Mouse (Mus musculus) kidney, embryonic 16.5 days (tissue): ENCODE data around the gene Gfy. TPM values are rescaled to one million over a fixed set of nuclear protein-coding genes. Genes with fewer than 3 reads are reported as not detected.
"Not testable (repeated sequence)": the region's sequence is repeated elsewhere in the genome, so short reads cannot be mapped to it uniquely, and the experiment has no call there.

Experiments used
- ATAC-seq: fragments of 200-750 bp; cut with Nextera tagmentation; 2 replicates; pipeline ENCODE4 v1.8.0; 2017; ENCODE audit warnings: moderate TSS enrichment; ENCODE audit not compliant: low FRiP score, low TSS enrichment
- H3K27ac ChIP-seq: fragments of 300-500 bp; sonication (generic); 2 replicates; pipeline ENCODE4 v1.5.1; 2014; ENCODE audit warnings: low read length
- H3K27me3 ChIP-seq: fragments of 300-500 bp; sonication (generic); 2 replicates; pipeline ENCODE4 v1.6.1; 2014; ENCODE audit warnings: low read length, control low read depth, mixed read lengths; ENCODE audit not compliant: insufficient read depth
- H3K36me3 ChIP-seq: fragments of 300-500 bp; sonication (generic); 2 replicates; pipeline ENCODE4 v1.6.1; 2014; ENCODE audit warnings: low read length, control low read depth, mixed read lengths; ENCODE audit not compliant: insufficient read depth
- H3K4me1 ChIP-seq: fragments of 300-500 bp; sonication (generic); 2 replicates; pipeline ENCODE4 v1.6.1; 2014; ENCODE audit warnings: low read length, control low read depth, mixed read lengths; ENCODE audit not compliant: insufficient read depth
- H3K4me2 ChIP-seq: fragments of 300-500 bp; sonication (generic); replicated peaks from 2 replicates; pipeline ENCODE4 v1.6.1; 2014; ENCODE audit warnings: low read depth, low read length
- H3K4me3 ChIP-seq: fragments of 300-500 bp; sonication (generic); 2 replicates; pipeline ENCODE4 v1.5.1; 2014; ENCODE audit warnings: mild to moderate bottlenecking, low read length
- H3K9ac ChIP-seq: fragments of 300-500 bp; sonication (generic); replicated peaks from 2 replicates; pipeline ENCODE4 v1.6.1; 2014; ENCODE audit warnings: low read length
- H3K9me3 ChIP-seq: fragments of 300-500 bp; sonication (generic); 2 replicates; pipeline ENCODE4 v1.6.1; 2016; ENCODE audit warnings: low read length, control low read depth
- WGBS: fragments of 180-500 bp; shearing (Covaris S2); extraction: QIAGEN DNeasy Blood & Tissue Kit; methylation state at CpG from one replicate; pipeline ENCODE4 v1.1.7; 2014; 5-methylcytosine and 5-hydroxymethylcytosine counted together
- polyA plus RNA-seq: library from polyadenylated mRNA; unstranded; fragments of >200 nt; fragmentation: Nextera tagmentation; extraction: Ambion mirVana; gene quantifications from 2 replicates; pipeline ENCODE4 v1.2.1, GENCODE M21; 2015

Gene Gfy
- polyA plus RNA-seq, 1 experiment from 2014 or later = not detected

DNA sequence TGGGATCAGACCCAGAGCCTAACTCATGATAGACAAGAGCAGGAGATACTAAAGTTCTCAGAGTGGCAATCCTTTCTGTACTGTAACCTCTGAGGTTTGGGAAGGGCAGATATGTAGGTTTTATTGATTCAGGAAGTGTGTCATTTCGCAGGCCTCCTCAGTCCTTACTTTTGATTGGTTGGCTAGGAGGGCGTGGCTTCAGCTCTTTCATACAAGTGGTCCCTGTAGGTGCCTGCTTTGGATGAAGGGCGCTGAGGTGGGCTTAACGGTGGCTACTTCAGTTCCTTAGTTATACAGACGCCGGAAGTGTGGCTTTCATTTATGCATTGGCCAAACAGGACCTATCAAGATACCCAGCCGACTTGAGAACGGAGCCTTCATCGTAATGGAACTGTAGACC lies 23.8 kb downstream of the Gfy start:
- no peak for ATAC-seq
- WGBS = 86% methylated on average over 9 of the region's 9 CpGs
- no peak overlapping the region for H3K4me2 ChIP-seq

DNA sequence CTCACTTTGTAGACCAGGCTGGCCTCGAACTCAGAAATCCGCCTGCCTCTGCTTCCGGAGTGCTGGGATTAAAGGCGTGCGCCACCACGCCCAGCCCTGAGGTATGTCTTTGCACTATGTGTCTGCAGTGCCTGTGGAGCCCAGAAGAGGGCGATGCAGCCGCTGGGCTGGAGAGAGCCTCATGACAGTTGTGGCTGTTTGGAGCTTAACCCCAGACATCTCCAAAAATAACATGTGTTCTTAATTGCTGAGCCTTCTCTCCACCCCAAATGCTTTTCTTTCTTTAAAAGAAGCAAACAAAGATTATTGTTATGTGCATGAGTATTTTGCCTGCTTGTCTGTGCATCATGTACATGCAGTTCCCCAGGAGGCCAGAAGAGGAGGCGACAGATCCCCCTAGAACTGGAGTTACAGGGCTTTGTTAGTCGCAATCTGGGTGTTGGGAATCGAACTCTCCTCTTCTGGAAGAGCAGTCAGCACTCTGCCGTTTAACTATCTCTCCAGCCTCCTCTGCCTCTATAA lies 24.3 kb downstream of the Gfy start:
- H3K9me3 ChIP-seq = no peaks in the 10 kb centered on the region
- H3K9ac ChIP-seq = peak overlapping the region; percentile 95
- WGBS = 76% methylated on average over 12 of the region's 12 CpGs
- H3K27me3 ChIP-seq = no peaks in the 10 kb centered on the region
- peak overlapping the region; percentile 68 for H3K4me2 ChIP-seq
- H3K27ac ChIP-seq = no peak overlapping the region
- peaks cover 27% of the 10 kb centered on the region for H3K4me1 ChIP-seq
- H3K36me3 ChIP-seq = peaks cover 15% of the 10 kb centered on the region
- ATAC-seq = no peak
- peak overlapping the region; percentile 77 for H3K4me3 ChIP-seq

More for the DNA sequence above, 23.8 kb downstream of the Gfy start:
- Histone ChIP-seq H3K36me3 (peaks cover 20% of the 10 kb centered on the region), H3K27ac (no peak overlapping the region), H3K27me3 (no peaks in the 10 kb centered on the region), H3K9ac (no peak overlapping the region), H3K4me1 (peaks cover 22% of the 10 kb centered on the region), H3K4me3 (no peak overlapping the region), H3K9me3 (no peaks in the 10 kb centered on the region)

DNA sequence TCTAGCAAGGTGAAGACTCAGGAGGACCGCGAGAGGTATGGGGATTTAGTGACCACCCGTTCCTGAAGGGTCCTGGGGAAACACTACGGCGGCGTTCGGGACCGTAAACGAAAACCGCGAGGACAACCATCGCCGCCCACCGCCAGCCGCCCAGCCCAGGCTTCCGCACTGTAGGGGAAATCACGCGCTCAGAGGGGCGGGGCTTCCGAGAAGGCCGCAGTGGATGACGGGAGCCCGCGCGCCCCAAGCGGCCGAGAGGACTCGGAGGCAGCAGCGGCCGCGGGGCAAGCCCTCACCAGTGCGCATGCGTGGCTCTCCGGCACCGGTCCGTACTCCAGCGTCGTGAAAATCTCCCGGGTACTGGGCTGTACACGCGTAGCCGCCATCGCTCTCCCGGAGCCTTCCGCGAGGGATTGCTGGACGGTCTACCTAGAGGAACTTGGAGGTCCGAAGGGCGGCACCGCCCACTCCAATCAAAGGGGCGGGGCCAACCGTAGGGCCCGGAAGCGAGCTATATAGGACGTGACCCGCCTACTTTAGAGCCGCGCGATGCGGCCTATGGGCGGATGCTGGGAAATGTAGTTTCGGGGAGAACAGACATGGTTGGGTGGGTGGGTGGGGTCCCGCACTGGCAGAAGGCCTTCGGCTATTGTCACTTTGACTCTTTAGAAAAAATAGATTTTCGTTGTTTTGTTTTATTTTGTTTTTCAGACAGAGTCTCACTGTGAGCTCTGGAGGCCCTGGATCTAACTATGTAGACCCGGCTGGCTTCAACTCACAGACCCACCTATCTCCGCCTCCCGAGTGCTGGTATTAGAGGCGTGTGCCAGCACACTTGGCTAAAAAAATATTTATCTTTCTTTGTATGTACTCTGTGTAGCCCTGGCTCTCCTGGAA lies 25.0 kb downstream of the Gfy start, which contains the start of the genes Pih1d1 and Aldh16a1:
Gene Pih1d1 (plus strand): TSS at position 208 of the 897 bp plus-strand sequence.
Gene Aldh16a1 (minus strand): TSS at position 489 of the 897 bp plus-strand sequence.
- peak within 1 kb of the TSS; percentile 95 for H3K9ac ChIP-seq
- no peaks in the 10 kb centered on the region for H3K9me3 ChIP-seq
- no peaks in the 10 kb centered on the region for H3K27me3 ChIP-seq
- 3% methylated on average over 69 of the region's 69 CpGs for WGBS
- peaks cover 30% of the 10 kb centered on the region for H3K4me1 ChIP-seq
- H3K4me2 ChIP-seq = peak within 1 kb of the TSS; percentile 68
- H3K27ac ChIP-seq = peak within 1 kb of the TSS; percentile 98
- H3K4me3 ChIP-seq = peak within 1 kb of the TSS; percentile 77
- ATAC-seq = peak; percentile 94
- H3K36me3 ChIP-seq = peaks cover 9% of the 10 kb centered on the region; the same call in 1 of the 2 replicates

DNA sequence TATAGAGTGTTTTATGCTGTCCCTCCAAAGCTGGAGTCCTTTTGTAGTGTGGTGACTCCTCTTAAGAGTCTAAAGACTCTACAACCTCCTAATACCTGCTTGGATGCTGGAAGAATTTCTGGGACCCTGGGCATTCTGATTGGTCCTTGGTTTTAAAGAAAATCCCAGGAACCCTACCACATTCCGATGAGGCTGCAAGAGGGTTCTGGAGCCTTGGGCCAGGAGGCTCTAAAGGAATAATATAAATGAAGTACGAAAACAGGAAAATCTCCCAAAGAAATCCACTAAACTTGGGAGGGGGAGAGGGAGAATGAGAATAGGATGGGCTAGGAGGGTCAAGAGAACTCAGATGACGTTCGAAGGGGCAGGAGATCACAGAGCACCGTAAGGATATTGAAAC lies 25.8 kb downstream of the Gfy start:
- Histone ChIP-seq H3K9me3 (no peaks in the 10 kb centered on the region), H3K4me2 (peak overlapping the region; percentile 68), H3K4me1 (peaks cover 30% of the 10 kb centered on the region), H3K36me3 (0 out of 2 replicates have a peak, but pooled peaks cover 3% of the 10 kb centered on the region), H3K9ac (peak overlapping the region; percentile 95), H3K27ac (peak overlapping the region; percentile 98), H3K4me3 (peak overlapping the region; percentile 77), H3K27me3 (no peaks in the 10 kb centered on the region)
- no peak for ATAC-seq
- WGBS = 3% methylated on average over 5 of the region's 5 CpGs

DNA sequence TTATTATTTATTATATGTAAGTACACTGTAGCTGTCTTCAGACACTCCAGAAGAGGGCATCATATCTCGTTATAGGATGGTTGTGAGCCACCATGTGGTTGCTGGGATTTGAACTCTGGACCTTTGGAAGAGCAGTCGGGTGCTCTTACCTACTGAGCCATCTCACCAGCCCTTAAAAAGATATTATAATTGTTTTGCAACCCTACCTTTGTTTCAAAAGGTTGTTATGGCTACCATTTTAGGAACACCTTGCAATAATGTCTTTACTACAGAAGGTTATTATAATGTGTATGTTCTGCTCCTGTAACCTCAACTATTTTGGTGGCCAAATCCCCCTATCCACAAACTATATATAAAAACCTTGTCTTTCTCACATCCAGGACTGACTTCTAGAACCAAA lies 26.3 kb downstream of the Gfy start:
- not testable (repeated sequence) for H3K9ac ChIP-seq

DNA sequence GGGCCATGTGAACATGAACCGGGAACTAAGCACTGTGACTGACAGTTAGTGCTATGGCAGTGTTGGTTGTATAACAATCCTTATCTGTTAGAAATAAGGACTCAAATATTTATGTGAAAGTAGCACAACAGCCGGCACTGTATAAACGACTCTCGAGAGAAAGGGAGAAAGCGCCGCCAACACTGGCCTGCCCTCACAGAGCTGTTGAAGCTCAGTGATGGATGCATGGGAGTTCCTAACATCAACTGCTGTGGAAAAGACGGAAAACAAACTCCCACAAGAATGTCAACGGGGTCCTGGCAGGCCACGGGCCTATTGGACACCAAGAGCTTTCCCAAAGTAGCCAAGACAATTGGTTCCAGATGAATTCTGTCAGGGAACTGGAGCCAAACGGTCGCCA lies 28.1 kb downstream of the Gfy start:
- H3K4me2 ChIP-seq = 0 out of 2 replicates have a peak overlapping the region, but pooled peaks have one; percentile 6
- no peaks in the 10 kb centered on the region for H3K9me3 ChIP-seq
- WGBS = 24% methylated on average over 11 of the region's 11 CpGs

More for the DNA sequence above, 26.3 kb downstream of the Gfy start:
- peaks cover 34% of the 10 kb centered on the region for H3K4me1 ChIP-seq
- not testable (repeated sequence) for H3K4me3 ChIP-seq, ATAC-seq, H3K36me3 ChIP-seq, H3K27me3 ChIP-seq, H3K27ac ChIP-seq, H3K9me3 ChIP-seq
- H3K4me2 ChIP-seq = peak overlapping the region; percentile 68; the same call in 1 of the 2 replicates
- 96% methylated on average over 2 of the region's 2 CpGs for WGBS

DNA sequence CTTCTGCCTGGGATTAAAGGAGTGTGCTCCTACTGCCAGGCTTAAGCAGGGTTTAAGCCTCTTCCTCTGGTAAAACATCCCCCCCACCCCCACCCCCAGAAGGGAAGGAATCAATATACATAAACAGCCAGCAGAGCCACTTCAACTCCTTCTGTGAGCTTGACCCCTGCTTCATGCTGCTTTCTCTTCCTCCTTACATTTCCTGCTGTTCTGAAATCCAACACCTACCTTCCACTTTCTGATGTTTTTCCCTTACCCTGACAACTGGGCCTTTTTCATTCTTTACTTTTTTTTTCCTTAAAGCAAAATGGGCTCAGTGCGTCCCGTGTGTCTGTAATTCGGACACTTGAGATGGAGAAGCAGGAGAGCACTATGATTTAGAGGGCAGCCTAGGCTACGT lies 29.0 kb downstream of the Gfy start:
- no peak overlapping the region for H3K9ac ChIP-seq
- H3K27ac ChIP-seq = peak overlapping the region; percentile 88
- H3K4me2 ChIP-seq = no peak overlapping the region
- H3K4me1 ChIP-seq = peaks cover 38% of the 10 kb centered on the region
- peaks cover 19% of the 10 kb centered on the region for H3K36me3 ChIP-seq
- H3K9me3 ChIP-seq = no peaks in the 10 kb centered on the region
- ATAC-seq = no peak
- H3K4me3 ChIP-seq = no peak overlapping the region
- WGBS = 24% methylated on average over 4 of the region's 4 CpGs
- H3K27me3 ChIP-seq = no peaks in the 10 kb centered on the region

More for the DNA sequence above, 28.1 kb downstream of the Gfy start:
- H3K4me1 ChIP-seq = peaks cover 38% of the 10 kb centered on the region
- no peak overlapping the region for H3K4me3 ChIP-seq
- ATAC-seq = no peak
- H3K27me3 ChIP-seq = no peaks in the 10 kb centered on the region
- H3K9ac ChIP-seq = no peak overlapping the region
- H3K36me3 ChIP-seq = peaks cover 10% of the 10 kb centered on the region; the same call in 1 of the 2 replicates
- H3K27ac ChIP-seq = peak overlapping the region; percentile 88

DNA sequence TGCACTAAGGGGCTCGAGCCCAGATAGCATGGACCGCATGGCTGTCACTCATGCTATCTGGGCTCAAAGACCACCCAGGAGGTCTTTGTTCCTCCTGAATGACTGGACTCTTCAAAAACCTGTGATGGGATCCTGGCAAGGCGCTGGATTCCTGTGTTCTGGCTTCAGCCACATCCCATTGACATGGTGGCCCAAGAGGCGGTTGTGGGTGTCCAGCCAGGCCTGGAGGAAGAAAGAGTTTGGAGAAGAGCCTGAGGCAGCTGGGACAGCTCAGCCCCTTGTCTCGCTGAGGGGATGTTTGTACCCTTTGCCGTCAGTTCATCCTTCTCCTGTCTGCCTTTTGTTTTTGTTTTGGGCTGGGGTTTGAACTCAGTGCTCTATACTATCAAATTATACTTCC lies 29.8 kb downstream of the Gfy start:
- Histone ChIP-seq H3K4me1 (peaks cover 38% of the 10 kb centered on the region), H3K9me3 (no peaks in the 10 kb centered on the region), H3K4me3 (no peak overlapping the region), H3K36me3 (peaks cover 25% of the 10 kb centered on the region), H3K9ac (no peak overlapping the region), H3K27me3 (no peaks in the 10 kb centered on the region), H3K27ac (peak overlapping the region; percentile 52), H3K4me2 (no peak overlapping the region)
- no peak for ATAC-seq
- 65% methylated on average over 6 of the region's 6 CpGs for WGBS

DNA sequence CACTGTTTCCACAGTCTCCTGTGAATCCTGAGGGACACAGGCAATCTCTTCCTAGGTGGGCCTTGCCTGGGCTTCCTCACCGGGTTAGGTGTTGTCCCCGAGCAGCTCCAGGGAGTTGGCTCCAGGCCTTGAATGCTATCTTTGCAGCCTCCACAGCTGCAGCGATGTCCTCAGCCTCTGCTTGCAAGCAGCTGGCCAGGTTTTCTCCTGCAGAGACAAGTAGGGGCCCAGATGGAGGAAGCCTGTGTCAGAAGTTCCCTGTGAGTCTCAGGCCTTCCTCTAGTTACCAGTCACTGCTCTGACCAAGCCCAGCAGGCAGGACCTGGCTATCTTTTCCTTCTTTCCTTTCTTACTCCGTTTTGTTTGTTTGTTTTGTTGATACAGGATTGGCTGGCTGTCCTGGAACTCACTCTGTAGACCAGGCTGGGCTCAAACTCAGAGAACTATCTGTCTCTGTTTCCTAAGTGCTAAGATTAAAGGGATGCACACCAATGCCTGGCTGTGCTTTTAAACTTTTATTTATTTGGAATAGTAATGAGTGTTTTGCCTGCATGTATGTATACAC lies 30.8 kb downstream of the Gfy start:
- Histone ChIP-seq H3K9ac (0 out of 2 replicates have a peak overlapping the region, but pooled peaks have one; percentile 7), H3K4me3 (no peak overlapping the region), H3K27ac (peak overlapping the region; percentile 77), H3K36me3 (peaks cover 34% of the 10 kb centered on the region), H3K27me3 (no peaks in the 10 kb centered on the region), H3K4me1 (peaks cover 38% of the 10 kb centered on the region), H3K4me2 (no peak overlapping the region), H3K9me3 (no peaks in the 10 kb centered on the region)
- WGBS = 66% methylated on average over 4 of the region's 4 CpGs
- no peak for ATAC-seq
